Mouse (Mus musculus) neural tube, embryonic 11.5 days (tissue): ENCODE results near the gene Gm3839. TPM values are rescaled to one million over a fixed set of nuclear protein-coding genes. Genes with fewer than 3 reads are reported as not detected.

Source experiments
- ATAC-seq: fragments of 200-750 bp; cut with Nextera tagmentation; 2 replicates; pipeline ENCODE4 v1.8.0; 2017; ENCODE audit warnings: moderate number of reproducible peaks, mild to moderate bottlenecking, moderate TSS enrichment, moderate library complexity; ENCODE audit not compliant: insufficient read depth, low FRiP score, low TSS enrichment
- DNase-seq: peaks from one replicate; pipeline ENCODE4 v3.0.0-alpha.2; 2015; ENCODE audit warnings: low spot score
- H3K27ac ChIP-seq: fragments of 300-500 bp; sonication (generic); 2 replicates; pipeline ENCODE4 v1.5.1; 2014; ENCODE audit warnings: low read depth, mild to moderate bottlenecking, low read length
- H3K27me3 ChIP-seq: fragments of 300-500 bp; sonication (generic); 2 replicates; pipeline ENCODE4 v1.6.1; 2014; ENCODE audit warnings: mild to moderate bottlenecking, low read length, mixed read lengths; ENCODE audit not compliant: control insufficient read depth, insufficient read depth
- H3K36me3 ChIP-seq: fragments of 300-500 bp; sonication (generic); 2 replicates; pipeline ENCODE4 v1.6.1; 2014; ENCODE audit warnings: mild to moderate bottlenecking, low read length, moderate library complexity, mixed read lengths; ENCODE audit not compliant: control insufficient read depth, insufficient read depth
- H3K4me1 ChIP-seq: fragments of 300-500 bp; sonication (generic); 2 replicates; pipeline ENCODE4 v1.6.1; 2014; ENCODE audit warnings: low read length, mixed read lengths; ENCODE audit not compliant: control insufficient read depth, insufficient read depth
- H3K4me2 ChIP-seq: fragments of 300-500 bp; sonication (generic); 2 replicates; pipeline ENCODE4 v1.6.1; 2014; ENCODE audit warnings: low read depth, mild to moderate bottlenecking, moderate library complexity
- H3K4me3 ChIP-seq: fragments of 300-500 bp; sonication (generic); 2 replicates; pipeline ENCODE4 v1.5.1; 2014; ENCODE audit warnings: low read depth, low read length
- H3K9ac ChIP-seq: fragments of 300-500 bp; sonication (generic); 2 replicates; pipeline ENCODE4 v1.6.1; 2014; ENCODE audit warnings: mild to moderate bottlenecking, low read length
- H3K9me3 ChIP-seq: fragments of 300-500 bp; sonication (generic); 2 replicates; pipeline ENCODE4 v1.6.1; 2016; ENCODE audit warnings: low read length; ENCODE audit not compliant: control insufficient read depth
- WGBS: fragments of 180-500 bp; shearing (Covaris S2); extraction: QIAGEN DNeasy Blood & Tissue Kit; methylation state at CpG from one replicate; pipeline ENCODE4 v1.1.7; 2014; 5-methylcytosine and 5-hydroxymethylcytosine counted together
- microRNA-seq: library from miRNA; unstranded; fragments of <30 nt; microRNA quantifications from one replicate; pipeline ENCODE4, GENCODE M21; 2016
- polyA plus RNA-seq: library from polyadenylated mRNA; unstranded; fragments of >200 nt; fragmentation: Nextera tagmentation; extraction: Ambion mirVana; gene quantifications from 2 replicates; pipeline ENCODE4 v1.2.1, GENCODE M21; 2014

Gene Gm3839
- polyA plus RNA-seq, 1 experiment from 2014 or later, result 2.0 TPM

GRCm38 (mm10) chr14:11248053-11248452, 108.5 kb downstream of the Gm3839 start:
- Histone ChIP-seq H3K9me3 (no peaks in the 10 kb centered on the region), H3K27ac (no peak overlapping the region), H3K36me3 (no peaks in the 10 kb centered on the region), H3K4me2 (no peak overlapping the region), H3K4me1 (no peaks in the 10 kb centered on the region), H3K9ac (no peak overlapping the region), H3K27me3 (no peaks in the 10 kb centered on the region), H3K4me3 (no peak overlapping the region)
- DNase-seq, result no peak
- ATAC-seq, result no peak

GRCm38 (mm10) chr14:11244546-11244945, 112.0 kb downstream of the Gm3839 start:
- 52% methylated on average over 5 of the region's 5 CpGs for WGBS
- Histone ChIP-seq H3K9me3 (no peaks in the 10 kb centered on the region), H3K36me3 (no peaks in the 10 kb centered on the region), H3K9ac (no peak overlapping the region), H3K4me2 (no peak overlapping the region), H3K4me1 (no peaks in the 10 kb centered on the region), H3K4me3 (no peak overlapping the region), H3K27me3 (no peaks in the 10 kb centered on the region), H3K27ac (no peak overlapping the region)
- DNase-seq (no peak), ATAC-seq (no peak)

- no peak for DNase-seq
- Histone ChIP-seq H3K4me2 (no peak overlapping the region), H3K36me3 (no peaks in the 10 kb centered on the region), H3K27ac (no peak overlapping the region), H3K4me1 (no peaks in the 10 kb centered on the region), H3K9me3 (no peaks in the 10 kb centered on the region), H3K27me3 (no peaks in the 10 kb centered on the region), H3K9ac (no peak overlapping the region), H3K4me3 (no peak overlapping the region)
- 90% methylated on average over 7 of the region's 7 CpGs for WGBS
- no peak for ATAC-seq
Measured at GRCm38 (mm10) chr14:11232086-11232485, 124.4 kb downstream of the Gm3839 start.

Small RNA genes lying within 50 kb of the gene (microRNA-seq; reads per million reads assigned to microRNA genes)
- gene Mir5124b, result not detected

Other genes with a start within 250 kb of the Gm3839 start
- 3.2 and 4.5 TPM in 2 replicates for gene Fhit, start 194.7 kb downstream of the Gm3839 start, polyA plus RNA-seq
- 40.5 and 40.8 TPM in 2 replicates for gene Ptprg, start 196.8 kb upstream of the Gm3839 start, polyA plus RNA-seq